Mouse (Mus musculus) liver, adult (tissue): ENCODE results near the gene Zfp574.

Experiments
- GATA4 ChIP-seq: IDR thresholded peaks from 2 replicates; pipeline ENCODE4 v1.6.1; 2014; ENCODE audit warnings: mild to moderate bottlenecking, low read length; ENCODE audit not compliant: insufficient replicate concordance

The Zfp574 gene

GRCm38 (mm10) chr7:25125716-25126281, 53.4 kb downstream of the Zfp574 start:
- TF ChIP-seq GATA4 = no peak

- no peak for TF ChIP-seq GATA4
These were observed 55.6 kb downstream of the Zfp574 start for GRCm38 (mm10) chr7:25127971-25128370.

GRCm38 (mm10) chr7:25129390-25129979, 57.1 kb downstream of the Zfp574 start:
- no peak for TF ChIP-seq GATA4

GRCm38 (mm10) chr7:25130565-25130964, 58.2 kb downstream of the Zfp574 start:
- no peak for TF ChIP-seq GATA4

- no peak for TF ChIP-seq GATA4
These were observed 58.9 kb downstream of the Zfp574 start for GRCm38 (mm10) chr7:25131247-25131646.

GRCm38 (mm10) chr7:25132318-25132960, 60.1 kb downstream of the Zfp574 start:
- no peak for TF ChIP-seq GATA4
